Mouse (Mus musculus) stomach, postnatal 0 days (tissue): ENCODE measurements around the gene Lemd1.

Experiments used
- CTCF ChIP-seq: IDR thresholded peaks from 2 replicates; pipeline ENCODE4 v1.5.1; 2016; ENCODE audit warnings: antibody characterized with exemption, low read depth, mild to moderate bottlenecking, moderate library complexity
- EP300 ChIP-seq: optimal IDR thresholded peaks from 2 replicates; pipeline ENCODE3; 2016; ENCODE audit warnings: antibody characterized with exemption

DNA sequence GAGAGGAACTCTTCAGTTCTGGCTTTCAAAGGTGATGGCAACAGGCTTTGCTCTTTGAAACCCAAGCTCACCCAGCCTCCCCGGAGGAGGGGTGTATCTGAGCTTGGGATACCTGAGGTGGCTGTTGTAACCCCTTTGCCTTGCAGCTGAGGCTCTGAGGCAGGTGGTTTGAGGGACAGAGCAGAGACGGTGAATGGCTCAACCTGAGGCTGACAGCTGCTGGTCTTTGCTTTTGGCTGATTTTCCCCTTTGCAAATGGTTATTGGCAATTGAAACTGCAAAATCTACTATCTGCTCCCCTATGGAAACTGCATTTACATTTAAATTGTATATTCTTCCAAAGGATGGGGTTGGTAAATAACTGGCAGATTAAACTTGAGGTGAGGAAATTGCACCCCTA, 30.4 kb downstream of the Lemd1 start:
- TF ChIP-seq EP300 = no peak
- TF ChIP-seq CTCF = no peak
